Mouse (Mus musculus): ENCODE data around the gene Dok3. TPM values are rescaled to one million over a fixed set of nuclear protein-coding genes. Genes with fewer than 3 reads are reported as not detected.
"Not testable (repeated sequence)": the region's sequence is repeated elsewhere in the genome, so short reads cannot be mapped to it uniquely, and the experiment has no call there.

Gene Dok3
- polyA plus RNA-seq (2016; fragmentation: Nextera tagmentation; extraction: Ambion mirVana), result 2.5 and 3.0 TPM in 2 replicates

DNA sequence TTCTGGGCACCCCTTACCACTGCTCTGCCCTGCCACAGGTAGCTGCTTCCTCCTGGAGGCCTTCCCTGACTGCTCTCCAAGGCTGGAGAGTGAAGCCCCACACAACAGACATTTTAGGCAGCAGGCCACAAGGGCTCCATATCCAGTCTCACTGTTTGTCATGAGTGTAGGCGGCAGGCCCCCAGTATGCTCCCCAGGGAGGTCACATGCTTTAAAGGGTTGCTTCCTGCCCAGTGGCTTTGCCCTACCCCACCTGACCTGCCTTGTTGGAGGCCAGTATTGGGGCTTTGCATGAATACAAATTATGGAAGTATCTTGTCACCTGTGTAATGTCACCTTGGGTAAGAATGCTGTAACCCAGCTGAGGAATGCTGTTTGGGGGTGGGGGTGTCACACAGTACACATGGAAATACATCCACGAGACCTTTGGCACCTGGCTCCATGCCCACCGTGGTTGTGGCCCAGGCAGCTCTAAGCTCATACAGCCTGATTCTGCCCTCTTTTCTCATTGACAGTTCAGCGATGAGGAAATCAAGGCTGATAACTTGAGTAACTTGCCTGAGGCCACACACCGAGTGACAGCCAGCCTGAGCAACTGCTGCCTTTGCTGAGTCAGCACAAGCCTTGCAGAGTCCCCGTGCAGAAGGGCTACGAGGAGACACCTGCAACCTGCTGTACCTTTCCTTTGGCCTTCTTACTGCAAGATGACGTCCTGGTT is at the start of gene Dok3:
Gene Dok3 (minus strand): TSS at position 99 of the 718 bp plus-strand sequence.
- ATAC-seq (ENCODE audit: insufficient number of reproducible peaks, insufficient read depth, low FRiP score, low TSS enrichment), result no peak
- no peaks in the 10 kb centered on the region for H3K9me3 ChIP-seq
- no peak within 1 kb of the TSS for H3K27ac ChIP-seq
- no peak within 1 kb of the TSS for H3K4me3 ChIP-seq
- H3K4me2 ChIP-seq (replicated peaks), result no peak within 1 kb of the TSS
- H3K9ac ChIP-seq, result no peak within 1 kb of the TSS
- H3K36me3 ChIP-seq, result peaks cover 50% of the 10 kb centered on the region
- no peaks in the 10 kb centered on the region for H3K27me3 ChIP-seq
- no peaks in the 10 kb centered on the region for H3K4me1 ChIP-seq
- 75% methylated on average over 8 of the region's 8 CpGs for WGBS

- H3K27ac ChIP-seq, result no peak overlapping the region
- H3K27me3 ChIP-seq, result no peaks in the 10 kb centered on the region
- H3K4me2 ChIP-seq (replicated peaks), result no peak overlapping the region
- no peaks in the 10 kb centered on the region for H3K36me3 ChIP-seq
- H3K4me3 ChIP-seq, result no peak overlapping the region
- 75% methylated on average over 4 of the region's 4 CpGs for WGBS
- no peak for ATAC-seq (ENCODE audit: insufficient number of reproducible peaks, insufficient read depth, low FRiP score, low TSS enrichment)
- no peaks in the 10 kb centered on the region for H3K4me1 ChIP-seq
- no peak overlapping the region for H3K9ac ChIP-seq
- H3K9me3 ChIP-seq, result no peaks in the 10 kb centered on the region
Observed at GRCm38 (mm10) chr13:55578086-55578485, 49.0 kb upstream of the Dok3 start.

- ATAC-seq (ENCODE audit: insufficient number of reproducible peaks, insufficient read depth, low FRiP score, low TSS enrichment); H3K36me3 ChIP-seq; H3K9ac ChIP-seq; H3K4me1 ChIP-seq; H3K4me2 ChIP-seq (replicated peaks); H3K9me3 ChIP-seq; H3K27ac ChIP-seq; H3K27me3 ChIP-seq; H3K4me3 ChIP-seq: not testable (repeated sequence)
- 83% methylated on average over 7 of the region's 7 CpGs for WGBS
Observed at GRCm38 (mm10) chr13:55576872-55577271, 47.8 kb upstream of the Dok3 start.

DNA sequence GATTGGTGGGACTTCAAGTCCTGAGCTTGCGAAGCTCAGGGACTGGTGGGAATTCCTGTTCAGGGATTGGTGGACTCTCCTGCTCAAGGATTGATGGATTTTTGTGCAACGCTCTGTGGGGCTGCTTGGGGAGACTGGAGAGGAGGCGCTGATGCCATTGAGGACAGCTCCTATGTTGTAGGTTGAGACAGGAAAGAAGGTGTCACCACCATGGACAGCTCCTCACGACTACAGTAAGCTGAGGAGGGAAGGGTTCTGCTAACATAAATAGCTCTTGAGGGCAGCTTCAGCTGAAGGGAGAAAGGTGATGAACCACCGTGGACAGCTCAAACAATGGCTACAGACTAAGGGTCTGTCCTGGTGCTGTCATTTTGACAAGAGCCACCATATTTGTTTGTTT is 46.8 kb upstream of the Dok3 start:
- Histone ChIP-seq H3K4me2 (replicated peaks) (no peak overlapping the region), H3K4me1 (peaks cover 5% of the 10 kb centered on the region; the same call in 1 of the 2 replicates), H3K27ac (no peak overlapping the region), H3K4me3 (no peak overlapping the region), H3K27me3 (no peaks in the 10 kb centered on the region), H3K9me3 (no peaks in the 10 kb centered on the region), H3K9ac (no peak overlapping the region), H3K36me3 (no peaks in the 10 kb centered on the region)
- 52% methylated on average over 5 of the region's 5 CpGs for WGBS
- no peak for ATAC-seq (ENCODE audit: insufficient number of reproducible peaks, insufficient read depth, low FRiP score, low TSS enrichment)

DNA sequence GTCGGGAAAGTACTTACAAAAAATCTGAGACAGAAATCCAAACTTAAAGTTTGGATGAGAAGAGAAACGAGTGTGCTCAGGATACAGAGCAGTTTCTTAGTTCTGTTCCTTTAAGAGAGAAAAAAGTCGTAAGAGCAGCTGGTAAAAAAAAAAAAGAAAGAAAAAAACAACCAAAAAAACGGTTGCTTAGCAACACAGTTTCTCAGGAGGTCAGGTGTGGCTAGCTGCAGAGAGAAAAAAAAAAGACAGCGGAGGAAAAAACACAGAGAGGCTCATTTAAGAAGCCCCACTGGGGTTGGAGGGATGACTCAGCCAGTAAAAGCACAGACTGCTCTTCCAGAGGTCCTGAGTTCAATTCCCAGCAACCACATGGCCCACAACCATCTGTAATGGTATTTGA is 45.2 kb upstream of the Dok3 start:
- no peak for ATAC-seq (ENCODE audit: insufficient number of reproducible peaks, insufficient read depth, low FRiP score, low TSS enrichment)
- Histone ChIP-seq H3K36me3 (no peaks in the 10 kb centered on the region), H3K27me3 (no peaks in the 10 kb centered on the region), H3K9me3 (no peaks in the 10 kb centered on the region), H3K4me2 (replicated peaks) (no peak overlapping the region), H3K4me3 (no peak overlapping the region), H3K4me1 (peaks cover 12% of the 10 kb centered on the region), H3K9ac (no peak overlapping the region), H3K27ac (no peak overlapping the region)
- 72% methylated on average over 5 of the region's 5 CpGs for WGBS

DNA sequence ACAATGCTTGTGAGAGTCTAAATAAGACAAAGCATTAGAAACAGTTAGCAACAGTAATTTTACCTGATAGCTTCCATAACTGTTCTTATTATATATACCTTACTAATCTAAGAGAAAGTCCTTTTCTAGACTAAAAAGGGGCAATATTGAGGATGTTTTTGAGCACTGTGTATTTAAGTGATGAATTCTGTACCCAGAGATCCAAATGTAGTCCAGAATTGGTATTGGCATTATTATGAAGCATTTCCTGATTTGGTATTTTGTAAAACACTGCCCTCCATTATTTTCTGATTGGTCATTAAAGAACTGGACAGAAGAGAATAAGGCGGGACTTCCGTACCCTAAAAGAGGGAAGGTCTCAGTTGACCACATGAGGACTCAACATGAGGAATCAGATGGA is 44.3 kb upstream of the Dok3 start, which contains the start of gene Tmed9:
Gene Tmed9 (plus strand): TSS at position 301 of the 400 bp plus-strand sequence.
- no peak within 1 kb of the TSS for H3K9ac ChIP-seq
- no peak within 1 kb of the TSS for H3K4me3 ChIP-seq
- peaks cover 16% of the 10 kb centered on the region for H3K4me1 ChIP-seq
- no peak within 1 kb of the TSS for H3K4me2 ChIP-seq (replicated peaks)
- H3K9me3 ChIP-seq, result no peaks in the 10 kb centered on the region
- no peak within 1 kb of the TSS for H3K27ac ChIP-seq
- WGBS, result 96% methylated on average over 2 of the region's 2 CpGs
- ATAC-seq (ENCODE audit: insufficient number of reproducible peaks, insufficient read depth, low FRiP score, low TSS enrichment), result no peak
- H3K27me3 ChIP-seq, result no peaks in the 10 kb centered on the region
- no peaks in the 10 kb centered on the region for H3K36me3 ChIP-seq

- 0 out of 2 replicates have a peak, but pooled peaks cover 7% of the 10 kb centered on the region for H3K36me3 ChIP-seq
- H3K4me2 ChIP-seq (replicated peaks), result peak overlapping the region; percentile 7; the same call in 1 of the 2 replicates
- H3K4me1 ChIP-seq, result peaks cover 16% of the 10 kb centered on the region
- no peak for ATAC-seq (ENCODE audit: insufficient number of reproducible peaks, insufficient read depth, low FRiP score, low TSS enrichment)
- no peaks in the 10 kb centered on the region for H3K9me3 ChIP-seq
- no peaks in the 10 kb centered on the region for H3K27me3 ChIP-seq
- H3K4me3 ChIP-seq, result no peak overlapping the region
- H3K27ac ChIP-seq, result no peak overlapping the region
- H3K9ac ChIP-seq, result no peak overlapping the region
- 74% methylated on average over 2 of the region's 2 CpGs for WGBS
Observed at GRCm38 (mm10) chr13:55571977-55572376, 42.9 kb upstream of the Dok3 start.

DNA sequence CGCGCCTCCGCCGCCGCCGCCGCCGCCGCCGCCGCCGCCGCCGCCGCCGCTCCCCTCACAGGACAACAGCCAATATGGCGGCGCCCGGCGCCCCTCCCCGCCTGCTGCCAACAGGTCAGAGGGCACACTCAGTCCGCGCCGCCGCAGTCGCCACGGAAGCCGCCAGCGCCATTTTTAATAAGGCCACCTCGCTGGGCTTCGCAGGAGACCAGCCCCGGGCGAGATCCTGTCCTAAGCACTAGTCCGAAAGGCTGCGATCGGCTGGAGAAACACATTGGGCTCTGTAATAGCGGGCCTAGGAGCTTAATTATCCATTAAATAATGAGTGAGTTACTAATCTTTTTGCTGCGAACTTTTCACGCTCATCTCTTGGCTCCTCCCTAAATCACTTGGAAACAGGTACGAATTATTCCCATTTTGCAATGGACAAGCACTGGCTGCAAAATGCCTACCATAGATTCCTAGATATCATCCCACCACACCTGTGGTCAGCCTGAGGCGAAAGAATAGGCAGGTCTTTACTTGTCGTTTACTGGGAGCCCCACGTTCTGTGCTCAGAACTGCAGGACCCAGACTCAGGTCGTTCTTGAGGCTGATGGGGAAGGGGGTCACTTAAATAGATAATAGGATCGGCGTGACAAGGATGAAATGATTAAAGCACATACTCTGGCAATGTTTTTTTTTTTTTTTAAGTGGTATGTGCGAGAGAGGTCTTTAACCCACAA is 42.1 kb upstream of the Dok3 start, which contains the start of gene Fam193b:
Gene Fam193b (minus strand): TSS at position 94 of the 725 bp plus-strand sequence.
- peak within 1 kb of the TSS; percentile 92 for H3K4me3 ChIP-seq
- H3K36me3 ChIP-seq, result 0 out of 2 replicates have a peak, but pooled peaks cover 10% of the 10 kb centered on the region
- ATAC-seq (ENCODE audit: insufficient number of reproducible peaks, insufficient read depth, low FRiP score, low TSS enrichment), result peak; percentile 80
- peak within 1 kb of the TSS; percentile 98 for H3K9ac ChIP-seq
- peak within 1 kb of the TSS; percentile 97 for H3K4me2 ChIP-seq (replicated peaks)
- H3K27me3 ChIP-seq, result no peaks in the 10 kb centered on the region
- WGBS, result 2% methylated on average over 47 of the region's 47 CpGs
- H3K4me1 ChIP-seq, result peaks cover 16% of the 10 kb centered on the region
- H3K27ac ChIP-seq, result peak within 1 kb of the TSS; percentile 94
- H3K9me3 ChIP-seq, result no peaks in the 10 kb centered on the region

DNA sequence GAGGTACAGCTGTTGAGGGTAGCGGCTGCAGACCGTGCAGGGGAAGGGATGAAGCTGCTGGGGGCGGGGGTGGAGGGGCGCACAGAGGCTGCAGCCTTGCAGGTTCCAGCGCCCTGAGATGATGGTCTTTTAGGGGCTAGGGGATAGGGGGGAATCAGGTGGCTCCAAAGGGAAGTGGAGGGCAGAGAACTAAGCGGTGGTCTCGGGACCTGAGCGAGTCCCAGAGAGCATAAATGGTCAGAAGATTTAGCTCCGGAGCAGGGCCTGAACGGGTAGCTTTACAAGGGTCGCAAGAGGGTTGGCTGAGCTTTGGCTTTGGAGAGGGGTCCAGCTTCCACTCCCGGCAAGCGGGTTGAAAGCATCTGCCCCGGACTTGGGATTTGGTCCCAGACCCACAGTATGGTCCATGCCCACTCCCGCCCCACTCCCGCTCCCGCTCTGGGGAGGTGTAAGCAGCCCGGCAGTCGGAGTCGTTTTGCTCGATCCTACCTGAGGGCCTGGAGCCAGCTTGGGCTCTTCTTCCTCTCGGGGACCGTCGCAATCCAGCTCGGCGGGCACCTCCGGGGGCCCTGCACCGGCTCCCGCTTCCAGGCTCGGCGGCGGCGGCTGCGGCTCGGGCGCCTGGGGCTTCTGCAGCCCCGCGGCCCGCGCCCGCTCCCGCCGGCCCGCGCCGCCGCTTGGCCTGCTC is 41.3 kb upstream of the Dok3 start:
- Histone ChIP-seq H3K4me2 (replicated peaks) (peak overlapping the region; percentile 97), H3K4me1 (peaks cover 16% of the 10 kb centered on the region), H3K9me3 (no peaks in the 10 kb centered on the region), H3K9ac (peak overlapping the region; percentile 98), H3K27ac (peak overlapping the region; percentile 94), H3K36me3 (0 out of 2 replicates have a peak, but pooled peaks cover 13% of the 10 kb centered on the region), H3K27me3 (no peaks in the 10 kb centered on the region), H3K4me3 (peak overlapping the region; percentile 92)
- ATAC-seq (ENCODE audit: insufficient number of reproducible peaks, insufficient read depth, low FRiP score, low TSS enrichment), result peak; percentile 70
- WGBS, result under 1% methylated on average over 38 of the region's 47 CpGs

DNA sequence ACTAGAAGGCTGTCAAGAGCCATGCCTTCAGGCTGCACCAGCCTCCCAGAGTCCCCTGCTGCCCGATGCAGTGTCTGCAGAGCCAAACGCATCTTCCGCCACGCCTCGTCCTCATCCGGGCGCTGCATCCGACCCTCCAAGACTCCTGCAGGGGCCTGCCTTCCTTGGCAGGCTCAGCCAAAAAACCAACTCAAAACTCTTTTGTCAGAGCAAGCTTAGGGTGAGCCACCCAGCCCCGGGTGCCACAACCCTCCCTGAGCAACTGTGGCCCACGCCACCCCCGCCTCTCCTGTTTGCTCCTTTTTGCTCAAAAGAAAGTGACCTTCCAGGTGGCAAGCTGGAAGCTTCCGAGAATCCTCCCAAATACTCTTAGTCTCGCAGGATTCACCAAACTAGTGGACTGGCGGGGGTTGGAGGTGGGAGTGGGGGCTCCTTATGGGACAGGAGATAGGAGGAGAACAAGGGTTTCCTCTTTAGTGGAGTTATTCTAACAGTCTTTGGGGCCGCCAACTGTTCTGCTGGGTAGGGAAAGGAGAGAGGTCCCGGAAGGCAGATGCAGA is 40.7 kb upstream of the Dok3 start:
- Histone ChIP-seq H3K36me3 (0 out of 2 replicates have a peak, but pooled peaks cover 13% of the 10 kb centered on the region), H3K9me3 (no peaks in the 10 kb centered on the region), H3K27ac (peak overlapping the region; percentile 94), H3K4me2 (replicated peaks) (peak overlapping the region; percentile 97), H3K4me3 (peak overlapping the region; percentile 92), H3K4me1 (peaks cover 16% of the 10 kb centered on the region), H3K9ac (peak overlapping the region; percentile 98), H3K27me3 (no peaks in the 10 kb centered on the region)
- 5% methylated on average over 16 of the region's 16 CpGs for WGBS
- no peak for ATAC-seq (ENCODE audit: insufficient number of reproducible peaks, insufficient read depth, low FRiP score, low TSS enrichment)

GRCm38 (mm10) chr13:55568524-55568923 is 39.4 kb upstream of the Dok3 start:
- not testable (repeated sequence) for H3K9ac ChIP-seq; H3K4me2 ChIP-seq (replicated peaks); H3K9me3 ChIP-seq; H3K27ac ChIP-seq; H3K4me3 ChIP-seq; ATAC-seq (ENCODE audit: insufficient number of reproducible peaks, insufficient read depth, low FRiP score, low TSS enrichment); H3K27me3 ChIP-seq
- WGBS, result 90% methylated on average over 4 of the region's 4 CpGs
- peaks cover 13% of the 10 kb centered on the region; the same call in 1 of the 2 replicates for H3K36me3 ChIP-seq
- H3K4me1 ChIP-seq, result peaks cover 16% of the 10 kb centered on the region
